Comparison of ENCODE assay signal across 20 mouse cellular contexts in the genomic region with DNA sequence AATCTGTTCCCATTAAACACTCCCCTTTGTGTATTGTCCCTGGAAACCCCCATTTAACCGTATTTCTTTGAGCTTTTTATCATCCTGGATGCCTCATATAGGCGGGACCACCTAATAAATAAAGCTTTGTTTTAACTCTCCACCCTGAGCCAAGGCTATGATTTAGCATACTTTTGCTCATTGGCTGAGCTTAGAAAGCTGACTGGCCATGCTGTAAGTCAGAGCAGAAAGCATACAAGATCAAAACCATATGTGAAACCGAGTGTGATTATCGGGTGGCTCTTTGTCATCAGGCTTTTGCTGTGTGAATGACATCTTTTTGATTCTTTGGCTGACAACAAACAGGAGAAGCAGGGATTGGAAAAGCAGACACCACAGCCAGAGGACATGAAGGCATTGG.
DNase-seq lines count a peak whose midpoint lies in the region; ATAC-seq lines count a peak whose summit lies in the region.
"Had no signal": no experiment of that assay in that cellular context is flagged by ENCODE, and none has a peak within 500 bp of the region (broad histone marks: within the 10 kb centered on the region; RNA-seq: fewer than 3 reads in every experiment).

No protein-coding gene starts in this region.

- no peaks in the 10 kb centered on the region for H3K9me3 ChIP-seq in embryonic facial prominence, embryonic 11.5 days (replicated peaks; ENCODE audit: control insufficient read depth, low read length)
- no peaks in the 10 kb centered on the region for H3K9me3 ChIP-seq in limb, embryonic 10.5 days (replicated peaks)
- H3K9me3 ChIP-seq: forebrain, embryonic 13.5 days; midbrain, embryonic 10.5 days; neural tube, embryonic 12.5 days had no signal

- no peaks in the 10 kb centered on the region for H3K27me3 ChIP-seq in embryonic facial prominence, embryonic 11.5 days (ENCODE audit: control insufficient read depth, insufficient read depth, low read length)
- H3K27me3 ChIP-seq in limb, embryonic 10.5 days (ENCODE audit: low read depth, poor library complexity, severe bottlenecking), result no peaks in the 10 kb centered on the region
- H3K27me3 ChIP-seq: forebrain, embryonic 13.5 days; neural tube, embryonic 12.5 days had no signal

- 0 out of 2 replicates have a peak overlapping the region, but pooled peaks have one; percentile 32 for H3K9ac ChIP-seq in embryonic facial prominence, embryonic 11.5 days (replicated peaks; ENCODE audit: low read length)
- H3K9ac ChIP-seq: forebrain, embryonic 13.5 days; neural tube, embryonic 12.5 days had no signal

- peak overlapping the region; percentile 63; the same call in 1 of the 2 replicates for H3K27ac ChIP-seq in embryonic facial prominence, embryonic 11.5 days (replicated peaks; ENCODE audit: low read depth, low read length)
- H3K27ac ChIP-seq in limb, embryonic 10.5 days, result peak overlapping the region; percentile 81
- H3K27ac ChIP-seq: forebrain, embryonic 13.5 days; midbrain, embryonic 10.5 days; neural tube, embryonic 12.5 days had no signal

- no peaks in the 10 kb centered on the region for H3K4me1 ChIP-seq in embryonic facial prominence, embryonic 11.5 days (ENCODE audit: control insufficient read depth, insufficient read depth, low read length)
- peaks cover 26% of the 10 kb centered on the region for H3K4me1 ChIP-seq in limb, embryonic 10.5 days
- H3K4me1 ChIP-seq: forebrain, embryonic 13.5 days; midbrain, embryonic 10.5 days had no signal

- WGBS in embryonic facial prominence, embryonic 11.5 days, result 17% methylated on average over 4 of the region's 4 CpGs
- 15% methylated on average over 4 of the region's 4 CpGs for WGBS in limb, embryonic 10.5 days

- peak overlapping the region; percentile 14; the same call in 1 of the 2 replicates for H3K4me2 ChIP-seq in embryonic facial prominence, embryonic 11.5 days (ENCODE audit: low read depth, low read length)
- H3K4me2 ChIP-seq: forebrain, embryonic 13.5 days; liver, embryonic 11.5 days; neural tube, embryonic 12.5 days had no signal

- peak; percentile 80; the same call in 1 of the 2 replicates for ATAC-seq in embryonic facial prominence, embryonic 11.5 days (replicated peaks; ENCODE audit: insufficient number of reproducible peaks, low FRiP score, low TSS enrichment, low read depth)
- no peak for ATAC-seq in CD4-positive, CD25-positive, alpha-beta regulatory T cell, adult 4 months
- ATAC-seq: forebrain, embryonic 13.5 days had no signal

- no peak overlapping the region for H3K4me3 ChIP-seq in embryonic facial prominence, embryonic 11.5 days (ENCODE audit: low read depth, low read length)
- H3K4me3 ChIP-seq in limb, embryonic 10.5 days, result peak overlapping the region; percentile 25
- H3K4me3 ChIP-seq: forebrain, embryonic 13.5 days; midbrain, embryonic 10.5 days; neural tube, embryonic 12.5 days had no signal

- no peaks in the 10 kb centered on the region for H3K36me3 ChIP-seq in embryonic facial prominence, embryonic 11.5 days (replicated peaks; ENCODE audit: control insufficient read depth, insufficient read depth, low read depth, low read length)
- no peaks in the 10 kb centered on the region for H3K36me3 ChIP-seq in limb, embryonic 10.5 days
- H3K36me3 ChIP-seq: midbrain, embryonic 10.5 days; neural tube, embryonic 12.5 days had no signal

- DNase-seq in 3T3-L1 (ENCODE audit: low read depth, low spot score), result peak; percentile 33
- peak; percentile 59 for DNase-seq in Muller cell, postnatal 12 days (ENCODE audit: inconsistent ontology term)
- peak; percentile 86 for DNase-seq in embryonic facial prominence, embryonic 11.5 days (ENCODE audit: low spot score)
- no peak for DNase-seq in limb, embryonic 10.5 days (ENCODE audit: low spot score)
- DNase-seq in frontal cortex, postnatal 14 days (ENCODE audit: low spot score in 2 of 2), result no peak
- DNase-seq in kidney, postnatal 25 days, result no peak
- no peak for DNase-seq in frontal cortex, postnatal 10 days (ENCODE audit: low spot score in 2 of 2)
- DNase-seq: adrenal gland, postnatal 14 days; cerebellum, adult 18-20 months; cerebellum, postnatal 25 days; gastrocnemius, postnatal 25 days; lung, adult 18-20 months; lung, postnatal 4 days; right cerebral cortex, postnatal 14 days; thymus, adult 2 months had no signal

Comparison
In these comparisons a context has a peak if more than half of its experiments do, and no peak if none do; other contexts are left out.
1. DNase-seq: peak in 3T3-L1 (single experiment), Muller cell, postnatal 12 days (single experiment) and embryonic facial prominence, embryonic 11.5 days (single experiment); none in limb, embryonic 10.5 days (single experiment), frontal cortex, postnatal 14 days (0 of 2), kidney, postnatal 25 days (0 of 2) and frontal cortex, postnatal 10 days (0 of 2).